Comparison of ENCODE assay signal across 9 mouse cellular contexts in the genomic region with DNA sequence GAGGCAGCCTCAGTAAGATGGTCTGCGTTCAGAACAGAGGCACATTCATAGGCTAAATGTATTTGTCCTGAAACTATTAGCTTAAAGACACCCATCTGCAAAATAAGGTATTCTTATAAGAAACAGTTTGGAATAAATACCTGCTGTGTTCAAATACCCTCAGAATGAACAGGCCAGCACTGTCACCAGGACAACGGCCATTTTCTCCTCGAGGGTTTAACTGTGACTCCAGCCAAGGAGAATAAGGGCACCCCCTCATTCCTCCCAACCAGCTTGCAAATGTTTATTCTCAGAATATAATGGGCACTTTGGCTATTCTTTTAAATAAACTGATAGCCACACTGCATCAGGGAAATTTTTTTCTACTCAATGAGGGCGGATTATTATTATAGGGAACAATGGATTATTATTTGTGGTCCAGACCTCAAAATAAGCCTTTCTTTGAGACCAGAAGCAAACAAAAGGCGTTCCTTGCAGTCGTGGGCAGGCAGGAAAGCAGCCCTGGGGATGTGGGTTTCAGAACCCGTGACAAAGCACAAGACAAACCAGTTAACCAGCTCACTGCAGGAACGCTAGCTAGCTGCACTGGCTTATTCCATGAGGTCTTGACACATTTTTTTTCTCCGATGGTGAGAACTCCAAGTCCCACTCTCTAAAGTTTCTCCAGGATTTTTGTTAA. TPM values are rescaled to one million over a fixed set of nuclear protein-coding genes. Genes with fewer than 3 reads are reported as not detected.
DNase-seq lines count a peak whose midpoint lies in the region; ATAC-seq and TF ChIP-seq lines count a peak whose summit lies in the region.
"Had no signal": no experiment of that assay in that cellular context is flagged by ENCODE, and none has a peak within 500 bp of the region (broad histone marks: within the 10 kb centered on the region; RNA-seq: fewer than 3 reads in every experiment).

No protein-coding gene starts in this region.

- H3K27ac ChIP-seq in lung, postnatal 0 days (ENCODE audit: low read length), result peak overlapping the region; percentile 59
- peak overlapping the region; percentile 57 for H3K27ac ChIP-seq in hindbrain, embryonic 16.5 days (ENCODE audit: low read depth, low read length)
- H3K27ac ChIP-seq in stomach, embryonic 15.5 days, result peak overlapping the region; percentile 44; the same call in 1 of the 2 replicates

- peak; percentile 70 for DNase-seq in heart, adult 11 months
- no peak for DNase-seq in heart, postnatal 36 days
- DNase-seq in lung, postnatal 0 days (ENCODE audit: low spot score), result no peak
- no peak for DNase-seq in lung, postnatal 14 days
- no peak for DNase-seq in adrenal gland, postnatal 10 days
- DNase-seq: thymus, postnatal 25 days had no signal

- H3K36me3 ChIP-seq in lung, postnatal 0 days (ENCODE audit: insufficient read depth, low read length), result no peaks in the 10 kb centered on the region; the same call in 1 of the 2 replicates
- peaks cover 7% of the 10 kb centered on the region for H3K36me3 ChIP-seq in hindbrain, embryonic 16.5 days (ENCODE audit: control insufficient read depth, insufficient read depth, low read length)
- H3K36me3 ChIP-seq in stomach, embryonic 15.5 days, result peaks cover 21% of the 10 kb centered on the region

- H3K9me3 ChIP-seq in lung, postnatal 0 days (ENCODE audit: low read length), result no peaks in the 10 kb centered on the region
- peaks cover 3% of the 10 kb centered on the region; the same call in 1 of the 2 replicates for H3K9me3 ChIP-seq in hindbrain, embryonic 16.5 days (ENCODE audit: control insufficient read depth, low read length)
- H3K9me3 ChIP-seq in stomach, embryonic 15.5 days, result no peaks in the 10 kb centered on the region

- no peak overlapping the region for H3K9ac ChIP-seq in lung, postnatal 0 days (replicated peaks; ENCODE audit: low read depth)
- H3K9ac ChIP-seq in hindbrain, embryonic 16.5 days (ENCODE audit: low read depth, low read length), result peak overlapping the region; percentile 3; the same call in 1 of the 2 replicates
- no peak overlapping the region for H3K9ac ChIP-seq in stomach, embryonic 15.5 days

- WGBS in lung, postnatal 0 days, result 44% methylated on average over 9 of the region's 9 CpGs
- 19% methylated on average over 9 of the region's 9 CpGs for WGBS in hindbrain, embryonic 16.5 days
- WGBS in stomach, embryonic 15.5 days, result 50% methylated on average over 9 of the region's 9 CpGs

- intact Hi-C loops in heart, postnatal 36 days (cut with DNase I), result no loop called here

- no peak for TF ChIP-seq CTCF in lung, postnatal 0 days (IDR thresholded peaks at IDR 0.05)

- peaks cover 6% of the 10 kb centered on the region; the same call in 1 of the 2 replicates for H3K4me1 ChIP-seq in lung, postnatal 0 days (ENCODE audit: insufficient read depth, low read depth, low read length)
- H3K4me1 ChIP-seq in hindbrain, embryonic 16.5 days (ENCODE audit: control insufficient read depth, insufficient read depth, low read depth, low read length), result peaks cover 15% of the 10 kb centered on the region
- no peaks in the 10 kb centered on the region for H3K4me1 ChIP-seq in stomach, embryonic 15.5 days

- no peak for TF ChIP-seq EP300 in lung, postnatal 0 days (IDR thresholded peaks at IDR 0.05)

- no peaks in the 10 kb centered on the region for H3K27me3 ChIP-seq in lung, postnatal 0 days (replicated peaks; ENCODE audit: insufficient read depth, low read length)
- H3K27me3 ChIP-seq in hindbrain, embryonic 16.5 days (replicated peaks; ENCODE audit: control insufficient read depth, insufficient read depth, low read length), result no peaks in the 10 kb centered on the region
- H3K27me3 ChIP-seq in stomach, embryonic 15.5 days (replicated peaks), result no peaks in the 10 kb centered on the region

- H3K4me2 ChIP-seq in lung, postnatal 0 days (replicated peaks; ENCODE audit: low read depth, low read length), result no peak overlapping the region
- H3K4me2 ChIP-seq in hindbrain, embryonic 16.5 days (ENCODE audit: low read length), result no peak overlapping the region
- no peak overlapping the region for H3K4me2 ChIP-seq in stomach, embryonic 15.5 days

- no peak for ATAC-seq in lung, postnatal 0 days
- ATAC-seq in hindbrain, embryonic 16.5 days, result peak; percentile 62
- no peak for ATAC-seq in stomach, embryonic 15.5 days (ENCODE audit: insufficient read depth, low FRiP score, low read depth)
- ATAC-seq in erythroid progenitor cell, adult 5-6 weeks (replicated peaks; ENCODE audit: low FRiP score, poor library complexity, severe bottlenecking), result no peak

- H3K4me3 ChIP-seq in lung, postnatal 0 days (ENCODE audit: low read depth, low read length), result no peak overlapping the region
- H3K4me3 ChIP-seq in hindbrain, embryonic 16.5 days (ENCODE audit: low read length), result no peak overlapping the region
- no peak overlapping the region for H3K4me3 ChIP-seq in stomach, embryonic 15.5 days (replicated peaks)

RNA-seq across cellular contexts. Expression of gene Mpzl1, which starts 23.9 kb away (rescaled TPM):
- 10 to 100 TPM; 14.4 to 21.4 TPM for total RNA-seq in heart, postnatal 36 days (2021)
- polyA plus RNA-seq in lung, postnatal 0 days (2015; fragmentation: Nextera tagmentation; extraction: Ambion mirVana), result 136 and 149 TPM in 2 replicates
- 163 and 169 TPM in 2 replicates for polyA plus RNA-seq in hindbrain, embryonic 16.5 days (2015; fragmentation: Nextera tagmentation; extraction: Ambion mirVana)
- 159 and 164 TPM in 2 replicates for polyA plus RNA-seq in stomach, embryonic 15.5 days (2015; fragmentation: Nextera tagmentation; extraction: Ambion mirVana)
- total RNA-seq in erythroid progenitor cell, adult 5-6 weeks (2015; ENCODE audit: low replicate concordance), result 2.9 and 31.0 TPM in 2 replicates
- 3.0 TPM in 1 of 2 replicates, not detected in the other for total RNA-seq in erythroid progenitor cell, adult 5-6 weeks (2017; ENCODE audit: low replicate concordance)
- total RNA-seq in adrenal gland, postnatal 10 days (2021), result 10 to 100 TPM; 46.1 to 56.6 TPM
